Mouse (Mus musculus) thymus, postnatal 36 days (tissue): ENCODE data around the gene Gria1.

ENCODE experiments used
- DNase-seq, 2 experiments: peaks; one replicate each; pipeline ENCODE4 v3.0.0; 2022; ENCODE audit warnings: mixed read lengths in 2 of 2

Gene Gria1

DNA sequence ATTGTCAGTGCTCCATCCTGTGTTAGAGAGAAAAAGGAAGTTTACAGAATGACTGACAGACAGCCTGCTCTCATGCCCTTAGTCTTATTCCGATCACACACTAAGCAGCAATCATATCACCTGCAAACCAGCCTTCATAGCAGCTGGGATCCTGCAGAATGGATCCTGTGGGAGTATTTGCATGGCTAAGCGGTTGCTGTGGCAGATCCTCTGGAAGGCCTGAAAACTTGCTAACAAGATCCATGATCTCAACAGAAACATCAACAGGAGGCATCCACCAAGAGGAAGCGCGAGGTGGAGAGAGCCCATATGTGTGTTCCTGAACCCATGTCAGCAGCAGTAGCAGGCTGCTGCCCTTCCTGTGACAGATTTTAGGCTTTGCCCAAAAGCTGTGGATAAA lies 173.0 kb downstream of the Gria1 start:
- no peak for DNase-seq

DNA sequence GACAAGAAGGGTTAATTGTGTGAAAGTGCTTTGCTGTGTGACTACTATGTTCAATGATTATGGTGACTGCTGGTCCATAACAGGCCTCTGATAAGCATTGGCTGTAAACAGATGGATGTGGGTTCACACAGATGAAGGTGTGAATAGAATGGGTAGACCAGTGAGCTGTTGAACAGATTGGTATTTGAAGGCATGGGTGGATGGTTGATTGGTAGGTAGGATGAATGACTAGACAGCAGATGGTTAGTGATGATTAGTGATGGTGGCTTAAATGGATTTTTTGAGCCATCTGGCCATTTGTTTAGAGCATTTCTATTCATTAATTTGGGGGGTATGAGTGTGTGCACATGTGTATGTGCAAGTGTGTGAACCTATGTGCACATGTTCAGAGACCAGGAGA lies 173.9 kb downstream of the Gria1 start:
- no peak for DNase-seq

DNA sequence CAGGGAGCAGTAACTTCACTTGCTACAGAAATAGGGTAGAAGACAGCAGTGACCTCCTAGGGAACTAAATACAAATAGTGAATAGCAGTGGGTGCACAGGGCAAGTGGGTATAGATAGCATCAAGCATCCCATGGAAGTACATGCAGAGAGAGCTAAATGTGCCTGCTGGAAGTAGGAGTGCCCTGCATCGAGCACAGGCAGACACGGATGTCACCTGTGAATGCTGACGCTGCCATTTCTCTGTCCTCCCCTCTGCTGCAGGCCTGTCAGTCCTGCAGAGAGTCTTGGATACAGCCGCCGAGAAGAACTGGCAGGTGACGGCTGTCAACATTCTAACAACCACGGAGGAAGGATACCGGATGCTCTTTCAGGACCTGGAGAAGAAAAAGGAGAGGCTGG lies 178.2 kb downstream of the Gria1 start:
- no peak for DNase-seq

DNA sequence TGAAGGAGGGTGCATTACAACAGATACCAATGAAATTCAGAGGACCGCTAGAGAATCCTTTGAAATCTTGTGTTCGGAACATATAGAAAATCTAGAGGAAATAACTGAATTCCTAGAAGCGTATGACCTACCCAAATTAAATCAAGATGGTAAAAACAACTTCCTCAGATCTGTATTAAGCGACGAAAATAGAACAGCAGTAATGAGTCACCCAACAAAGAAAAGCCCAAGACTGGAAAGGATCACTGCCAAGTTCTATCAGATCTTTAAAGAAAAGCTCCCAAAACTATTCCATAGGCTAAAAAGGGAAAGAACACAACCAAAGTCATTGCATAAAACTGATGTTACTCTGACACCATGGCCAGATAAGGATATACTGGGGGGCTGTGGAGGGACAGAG lies 183.6 kb downstream of the Gria1 start:
- DNase-seq = no peak

DNA sequence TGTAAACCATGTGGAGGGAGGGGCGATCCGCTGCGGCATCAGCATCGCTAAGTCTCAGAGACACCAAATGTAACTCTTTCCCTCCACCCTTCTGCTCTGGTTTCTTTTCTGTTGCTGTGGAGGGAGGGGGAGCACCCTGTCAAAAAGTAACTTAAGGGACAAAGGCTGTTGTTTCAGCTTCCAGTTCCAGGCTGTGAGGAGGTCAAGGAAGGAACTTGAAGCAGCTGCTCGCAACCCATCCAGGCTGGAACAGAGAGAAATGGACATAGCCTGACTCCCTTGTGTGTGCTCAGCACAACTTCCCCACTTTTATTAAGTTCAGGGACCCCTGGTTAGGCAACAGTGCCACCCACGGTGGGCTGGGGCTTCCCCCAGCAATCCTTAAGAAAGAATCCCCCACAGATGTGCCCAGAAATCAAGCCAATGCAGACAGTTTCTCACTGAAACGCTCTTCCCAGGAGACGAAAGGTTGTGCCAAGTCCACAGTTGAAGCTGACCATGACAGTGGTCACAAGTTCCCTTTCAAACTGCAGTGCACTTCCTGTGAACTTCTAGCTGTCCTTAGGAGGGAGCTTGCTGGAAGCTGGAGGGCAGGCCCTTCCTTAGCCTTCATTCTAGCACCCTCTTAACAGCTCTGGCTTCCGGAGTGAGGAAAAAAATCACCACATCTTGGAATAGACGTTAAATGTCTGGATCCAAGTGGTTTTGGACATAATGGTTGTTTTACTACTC lies 190.2 kb downstream of the Gria1 start:
- no peak for DNase-seq

DNA sequence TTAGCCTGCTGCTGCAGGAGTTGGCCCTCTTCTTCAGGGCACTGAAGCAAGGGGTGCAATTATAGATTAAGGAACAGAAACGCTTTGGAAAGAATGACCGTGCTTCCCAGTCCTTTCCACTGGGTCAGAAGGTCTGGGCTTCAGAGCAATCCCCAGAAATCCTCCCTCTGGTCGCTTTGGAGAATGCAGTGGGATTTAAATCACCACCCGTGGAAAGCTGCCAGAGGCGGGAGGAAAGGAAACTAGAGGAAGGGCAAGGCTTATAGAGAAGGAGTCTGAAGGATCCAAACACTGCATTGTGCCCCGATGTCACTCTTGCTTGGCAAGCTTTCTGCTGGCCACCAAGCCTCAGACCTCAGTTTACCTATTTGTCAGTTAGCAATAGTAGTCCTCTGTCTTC lies 193.2 kb downstream of the Gria1 start:
- no peak for DNase-seq

DNA sequence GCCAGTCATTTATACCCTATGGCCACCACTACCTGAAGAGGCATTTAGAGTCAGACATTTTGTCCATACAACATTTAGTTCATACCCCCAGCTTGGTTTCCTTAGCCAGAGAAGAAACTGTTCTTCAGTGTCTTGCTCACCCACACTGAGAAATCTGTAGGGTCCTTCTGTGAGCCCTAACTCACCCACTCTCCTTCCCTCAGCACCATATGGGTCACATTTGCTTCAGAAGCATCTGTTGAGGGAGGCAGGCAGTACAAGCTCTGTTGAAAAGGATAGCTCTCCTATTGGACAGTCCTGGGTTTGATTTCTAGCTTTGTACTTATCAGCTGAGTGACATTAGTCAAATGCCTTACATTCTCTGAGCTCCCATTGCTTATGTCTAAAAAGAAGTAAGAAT lies 196.1 kb downstream of the Gria1 start:
- no peak for DNase-seq

DNA sequence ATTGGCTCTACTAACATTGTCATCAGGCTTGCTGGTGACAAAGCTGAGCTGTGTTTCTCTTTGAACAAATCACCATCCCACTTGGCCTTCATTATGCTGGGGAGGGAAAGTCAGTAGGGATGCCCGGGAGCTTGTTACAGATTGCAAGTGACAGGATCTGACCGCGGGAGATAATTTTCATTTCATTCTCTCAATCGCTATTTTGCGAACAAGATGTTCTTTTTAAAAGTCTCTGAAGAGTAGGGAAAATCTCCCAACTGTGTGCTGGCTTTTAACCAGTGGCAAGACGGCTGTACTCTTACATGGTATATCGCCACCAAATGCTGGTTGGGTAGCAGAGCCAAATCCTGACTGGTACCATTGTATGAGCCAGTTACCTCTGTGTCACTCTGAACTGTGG lies 202.9 kb downstream of the Gria1 start:
- no peak for DNase-seq

DNA sequence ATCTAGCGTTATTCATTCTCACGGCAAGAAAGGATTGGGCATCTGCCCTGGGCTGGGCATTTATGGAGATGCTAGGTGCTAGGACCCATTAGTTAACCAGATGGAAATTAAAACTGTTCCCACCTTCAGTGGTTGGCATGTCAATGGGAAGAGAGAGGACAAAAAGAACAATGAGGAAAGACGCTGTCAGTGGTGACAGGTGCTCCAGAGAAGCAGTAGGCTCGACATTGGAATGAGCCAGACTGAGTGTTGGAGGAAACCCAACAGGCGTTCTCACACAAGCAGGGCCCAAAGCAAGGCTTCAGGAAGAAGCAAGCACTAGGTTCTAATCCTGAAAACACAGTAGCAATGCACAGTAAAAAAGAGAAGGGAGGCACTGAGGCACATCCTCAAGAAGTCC lies 203.4 kb downstream of the Gria1 start:
- no peak for DNase-seq

DNA sequence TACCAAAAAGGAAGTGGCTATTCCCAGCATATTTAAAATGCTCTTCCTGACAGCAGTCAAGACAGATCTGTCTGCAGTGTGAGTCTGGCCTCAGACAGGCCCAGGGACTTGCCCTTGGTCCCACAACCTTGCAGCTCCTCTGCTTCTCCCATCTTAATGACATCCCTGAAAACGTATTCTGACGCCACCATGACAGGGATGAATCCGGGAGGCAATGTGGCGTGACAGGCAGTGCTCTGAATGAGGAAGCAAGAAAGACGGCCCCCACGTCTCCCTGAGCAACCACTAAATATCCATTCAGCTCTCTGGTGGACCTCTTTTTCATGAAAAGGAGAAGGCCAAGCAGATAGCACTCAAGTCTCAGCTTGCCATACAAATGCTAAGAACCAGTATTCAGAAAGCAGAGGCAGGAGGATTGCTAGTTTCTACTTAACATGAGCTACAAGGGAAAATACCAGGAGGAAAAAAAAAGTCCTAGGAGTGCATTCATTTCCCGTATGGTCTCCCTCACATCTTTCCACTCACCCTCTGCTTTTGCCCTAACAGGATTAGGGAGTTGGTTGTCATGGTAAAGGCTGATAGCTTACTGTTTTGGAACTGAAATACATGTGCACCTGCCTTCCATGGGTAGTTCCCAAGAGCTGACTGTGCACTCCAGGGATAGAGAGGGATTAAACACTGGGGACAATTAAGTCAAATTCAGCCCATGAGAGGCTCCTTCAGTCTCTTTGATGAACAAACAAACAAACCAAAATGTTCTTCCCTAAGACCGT lies 211.8 kb downstream of the Gria1 start:
- no peak for DNase-seq

DNA sequence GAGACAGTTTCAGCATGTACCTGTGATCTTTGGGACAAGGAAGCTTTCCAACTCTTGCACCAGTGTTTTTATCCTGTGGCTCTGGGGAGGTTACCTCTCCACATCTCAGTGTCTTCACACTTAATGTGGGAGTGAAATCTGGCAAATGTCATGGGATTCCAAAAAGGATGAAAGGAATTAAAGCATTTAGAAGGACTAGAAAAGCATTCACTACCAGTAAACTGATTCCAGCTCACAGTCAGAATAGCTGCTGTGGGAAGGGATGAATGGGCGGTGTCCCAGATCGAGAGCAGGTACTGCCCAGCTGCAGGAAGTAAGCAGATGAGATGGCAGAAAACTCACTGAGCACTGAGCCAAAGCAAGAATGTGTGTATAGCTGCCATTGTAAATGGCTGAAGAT lies 224.3 kb downstream of the Gria1 start:
- no peak for DNase-seq

DNA sequence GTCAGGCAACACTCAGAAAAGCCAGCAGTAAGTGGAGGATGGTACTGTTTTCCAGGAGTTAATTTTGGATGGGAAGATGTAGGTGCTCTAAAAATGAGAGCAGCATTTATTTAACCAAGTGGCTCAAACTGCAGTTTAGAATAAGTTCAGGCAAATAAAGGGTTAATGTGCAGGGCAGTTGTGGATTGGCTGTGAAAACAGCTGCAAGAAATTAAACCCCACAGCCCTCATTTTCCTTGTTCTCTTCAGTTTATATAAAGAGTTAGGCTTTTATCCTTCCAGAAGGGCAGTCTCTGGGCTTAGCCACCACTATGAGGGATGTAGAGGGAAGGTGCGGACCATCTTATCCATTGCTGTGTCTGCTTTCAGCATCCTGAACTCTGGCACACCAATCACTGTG lies 225.2 kb downstream of the Gria1 start:
- DNase-seq = no peak

DNA sequence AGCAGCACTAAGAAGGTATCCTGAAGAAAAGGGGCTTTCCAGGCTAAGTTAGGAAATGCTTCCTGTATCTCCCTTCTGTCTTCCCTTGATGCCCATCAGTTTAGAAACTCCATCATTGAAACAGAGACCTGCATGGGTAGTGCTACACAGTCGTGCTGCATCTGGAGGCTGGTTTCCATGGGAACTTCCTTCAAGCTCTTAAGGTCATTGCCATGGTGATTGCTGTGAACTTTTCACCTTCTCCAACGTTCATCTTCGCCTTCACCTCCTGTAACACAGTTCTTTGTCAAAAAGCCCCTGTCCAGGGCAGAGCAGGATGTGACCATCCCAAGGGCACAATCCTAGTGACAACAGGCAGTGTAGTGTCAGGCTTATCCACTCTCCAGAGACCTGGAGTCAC lies 228.6 kb downstream of the Gria1 start:
- DNase-seq = no peak

DNA sequence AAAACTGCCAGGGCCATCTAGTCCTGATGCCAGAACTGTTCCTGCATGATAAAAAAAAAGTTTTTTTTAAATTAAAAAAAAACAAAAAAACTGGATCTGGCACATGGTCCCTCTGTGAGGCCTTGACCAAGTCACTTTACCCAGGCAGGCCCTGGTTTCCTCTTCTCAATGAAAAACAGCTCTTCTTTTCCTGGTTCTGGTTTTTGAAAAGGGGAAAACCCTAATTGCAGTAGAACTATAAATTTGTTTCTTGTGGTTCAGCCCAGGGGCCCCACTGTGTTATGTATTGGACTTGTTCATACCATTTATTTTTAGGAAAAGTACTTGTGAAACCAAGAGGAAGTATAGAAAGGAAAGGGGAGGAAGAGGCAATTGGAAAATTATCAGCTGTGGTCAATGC lies 232.6 kb downstream of the Gria1 start:
- DNase-seq = no peak

DNA sequence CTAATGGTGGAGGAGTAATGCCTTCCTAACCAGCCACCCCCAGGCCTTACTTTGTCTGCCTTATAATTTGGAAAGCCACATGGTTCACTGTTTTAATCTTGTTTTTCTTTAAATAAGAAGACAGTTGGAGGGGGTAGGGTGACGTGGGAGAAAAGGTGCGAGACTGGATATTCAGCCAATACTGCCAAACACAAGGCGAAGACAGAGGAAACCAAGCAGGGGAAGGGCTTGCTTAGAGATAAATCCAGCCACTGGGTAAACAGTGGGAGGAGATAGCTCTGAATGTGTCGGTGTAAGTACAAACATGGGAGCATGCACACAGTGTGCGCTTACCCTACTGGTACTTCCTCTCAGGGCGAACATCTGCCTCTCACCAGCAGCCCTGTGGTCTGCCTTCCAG lies 233.4 kb downstream of the Gria1 start:
- DNase-seq = no peak

DNA sequence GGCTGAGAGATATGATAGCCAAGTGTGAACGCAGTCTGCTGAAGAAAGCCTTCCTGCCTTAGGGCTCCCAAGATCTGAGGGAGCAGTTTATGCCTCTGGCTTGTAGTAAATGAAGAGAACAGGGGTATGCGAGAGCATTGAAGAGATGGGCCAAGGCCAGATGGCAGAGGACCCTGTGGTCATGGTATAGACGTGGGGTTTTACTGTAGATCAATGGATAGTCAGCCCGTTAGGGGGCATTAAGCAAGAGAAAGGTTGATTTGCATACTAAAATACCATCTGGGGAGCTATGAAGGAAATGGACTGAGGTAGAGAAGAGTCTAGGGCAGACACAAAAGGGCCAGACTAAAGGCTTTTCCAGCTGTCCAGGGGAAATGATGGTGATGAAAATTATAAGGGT lies 237.7 kb downstream of the Gria1 start:
- no peak for DNase-seq

DNA sequence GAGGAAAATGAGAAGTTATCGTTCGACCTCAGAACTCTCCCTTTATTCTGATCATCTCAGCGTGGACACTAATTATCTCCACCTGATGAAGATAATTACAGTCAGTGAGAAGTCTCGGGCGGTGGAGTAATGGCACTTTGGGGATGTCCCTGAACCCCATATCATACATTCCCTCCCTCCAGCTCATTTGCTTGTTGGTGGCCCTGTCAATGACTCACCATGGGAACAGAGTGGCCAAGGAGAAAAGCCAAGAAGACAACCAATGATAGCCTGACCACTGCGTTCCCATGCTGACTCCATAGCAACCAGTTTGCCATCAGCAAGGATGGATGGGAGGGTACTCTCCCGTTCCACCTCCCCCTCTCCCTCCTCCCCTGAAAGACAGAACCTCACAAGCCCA lies 238.9 kb downstream of the Gria1 start:
- DNase-seq = no peak

DNA sequence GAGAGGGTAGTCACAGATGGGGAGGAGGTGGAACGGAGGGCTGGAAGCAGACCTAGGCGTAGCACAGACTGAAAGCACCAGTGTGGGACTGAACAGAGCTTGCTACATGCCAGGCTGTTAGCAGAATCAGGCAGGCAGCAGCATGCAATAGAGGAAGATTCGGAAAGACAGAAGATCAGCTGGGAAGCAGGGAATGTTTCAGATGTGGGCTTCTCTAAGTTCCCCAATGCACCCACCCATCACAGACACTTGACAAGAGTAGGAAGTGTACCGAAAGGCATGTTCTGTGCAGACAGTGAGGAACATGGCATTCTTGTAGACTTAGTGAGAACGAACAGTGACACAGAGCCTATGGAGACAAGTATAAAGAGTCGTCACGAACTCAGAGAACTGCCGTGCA lies 260.5 kb downstream of the Gria1 start:
- DNase-seq = no peak

DNA sequence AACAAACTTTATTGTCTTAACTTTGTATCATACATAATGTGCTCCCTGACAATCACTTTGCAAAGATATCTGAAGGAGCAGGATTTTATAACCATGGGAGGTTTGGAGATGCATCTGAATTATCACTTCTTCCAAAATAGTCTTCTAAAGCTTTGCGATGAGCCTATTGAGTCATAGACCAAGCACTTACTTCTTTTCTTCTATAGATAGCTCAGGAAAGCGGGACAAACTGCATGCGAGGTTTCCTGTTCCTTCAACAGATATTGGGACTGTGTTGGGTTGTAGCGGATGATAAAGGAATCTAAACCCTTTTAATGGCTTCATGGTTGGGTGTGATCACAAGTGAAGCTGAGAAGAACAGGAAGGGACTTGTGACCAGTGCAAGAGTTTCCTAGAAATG lies 263.5 kb downstream of the Gria1 start:
- no peak for DNase-seq

DNA sequence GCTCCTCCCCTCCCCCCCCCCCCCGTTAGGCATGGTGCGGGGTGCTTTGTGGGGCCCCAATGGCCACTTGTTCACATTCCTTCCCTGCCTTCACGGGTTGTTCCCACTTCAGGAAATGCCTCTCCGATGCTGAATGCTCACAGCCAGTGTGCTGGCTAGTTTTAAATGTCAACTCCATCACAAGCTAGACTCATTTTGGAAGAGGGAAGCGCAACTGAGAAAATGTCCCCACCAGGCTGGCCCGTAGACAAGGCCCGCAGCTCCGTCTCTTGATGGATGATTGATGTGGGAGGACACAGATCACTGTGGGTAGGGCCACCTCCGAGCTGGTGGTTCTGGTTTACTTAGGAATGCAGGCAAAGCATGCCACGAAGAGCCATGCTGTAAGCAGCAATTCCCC lies 266.9 kb downstream of the Gria1 start:
- DNase-seq = no peak

DNA sequence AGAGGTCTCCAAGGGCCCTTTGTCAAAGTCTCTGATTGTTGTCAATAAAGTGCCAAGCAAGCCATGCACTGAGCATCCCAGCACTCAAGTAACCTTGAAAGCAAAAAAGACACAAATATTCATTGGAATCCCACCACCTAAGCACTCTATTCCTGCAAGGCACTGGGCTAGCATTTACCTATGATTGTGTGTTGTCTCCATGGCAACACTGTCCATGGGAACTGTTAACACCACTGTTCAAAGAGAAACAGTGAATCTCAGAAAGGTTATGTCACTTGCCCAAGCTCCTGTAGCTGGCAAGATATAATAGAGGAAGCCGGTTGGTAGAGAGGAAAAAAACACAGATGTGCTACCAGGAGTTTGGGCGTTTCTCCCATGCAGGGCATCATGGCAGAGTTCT lies 274.9 kb downstream of the Gria1 start:
- DNase-seq = no peak

DNA sequence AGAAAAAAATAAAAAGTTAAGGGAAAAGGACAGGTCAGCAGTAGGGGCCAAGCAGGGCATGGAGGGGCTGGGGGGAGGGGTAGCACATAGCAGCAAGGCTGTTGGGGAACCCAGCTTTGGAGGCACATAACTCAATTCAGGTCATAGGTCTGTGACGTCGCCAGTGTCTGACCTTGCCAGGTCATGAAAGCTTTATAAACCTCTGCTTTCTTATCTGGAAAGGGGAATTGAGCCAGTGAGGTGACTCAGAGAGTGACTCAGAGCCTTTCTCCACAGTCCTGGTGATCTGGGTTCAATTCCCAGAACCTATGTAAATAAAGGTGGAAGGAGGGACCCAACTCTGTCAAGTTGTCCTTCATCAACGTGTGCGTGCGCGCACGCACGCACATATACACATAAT lies 286.2 kb downstream of the Gria1 start:
- no peak for DNase-seq

DNA sequence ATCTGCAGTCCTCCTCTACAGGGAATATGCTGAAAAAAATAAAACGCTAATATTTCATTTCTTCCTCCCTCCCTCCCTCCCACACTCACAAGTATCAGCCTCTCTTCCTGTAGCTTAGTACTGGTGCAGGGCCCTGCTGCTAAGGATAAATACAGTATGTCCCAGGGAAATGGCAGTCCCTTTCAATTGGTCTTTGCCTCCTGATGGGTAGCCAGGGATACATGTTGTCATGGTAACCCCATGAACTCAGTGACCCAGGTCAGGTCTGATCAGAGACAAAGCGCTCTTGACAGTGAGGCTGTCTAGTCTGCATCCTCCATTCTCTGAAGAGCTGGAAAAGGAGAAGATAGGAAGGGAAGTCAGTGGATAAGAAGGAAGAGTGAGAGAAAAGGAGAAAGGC lies 287.1 kb downstream of the Gria1 start:
- DNase-seq = no peak

DNA sequence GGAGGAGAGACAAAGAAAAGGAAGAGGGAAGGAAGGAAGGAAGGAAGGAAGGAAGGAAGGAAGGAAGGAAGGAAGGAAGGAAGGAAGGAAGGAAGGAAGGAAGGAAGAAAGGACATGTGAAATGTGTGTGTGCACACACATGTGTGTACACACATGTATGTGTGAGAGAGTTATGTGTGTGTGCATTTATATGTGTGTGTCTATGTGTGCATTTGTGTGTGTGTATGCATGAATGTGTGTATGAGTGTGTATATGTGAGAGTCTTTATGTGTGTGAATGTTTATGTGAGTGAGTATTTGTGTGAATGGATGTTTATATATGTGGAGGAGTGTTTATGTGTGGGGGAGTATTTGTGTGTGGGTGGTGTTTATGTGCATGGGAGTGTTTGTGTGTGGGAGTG lies 287.5 kb downstream of the Gria1 start:
- DNase-seq = no peak

DNA sequence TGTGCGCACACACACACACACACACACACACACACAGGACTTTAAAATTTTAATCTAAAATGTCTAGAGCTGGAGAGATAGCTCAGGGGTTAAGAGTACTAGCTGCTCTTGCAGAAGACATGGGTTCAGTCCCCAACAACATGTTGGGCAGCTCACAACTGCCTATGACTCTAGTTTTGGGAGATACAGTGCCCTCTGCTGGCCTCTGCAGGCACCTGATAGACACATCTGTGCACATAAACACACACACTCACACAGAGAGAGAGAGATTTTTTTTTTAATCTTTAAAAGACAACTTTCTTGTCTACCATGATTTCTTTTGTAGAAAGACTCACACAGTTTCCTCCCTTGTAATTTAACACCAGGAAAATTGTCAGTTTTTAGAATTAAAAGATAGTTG lies 292.4 kb downstream of the Gria1 start:
- no peak for DNase-seq
